ENCODE assay signal across 18 mouse cellular contexts in genomic region chr17:72144461-72144860, GRCm38 (mm10).
A peak's percentile ranks its signal among the peaks of the same experiment; 100 is the strongest.
DNase-seq lines count a peak whose midpoint lies in the region; ATAC-seq and TF ChIP-seq lines count a peak whose summit lies in the region.
"Had no signal": no experiment of that assay in that cellular context is flagged by ENCODE, and none has a peak within 500 bp of the region (broad histone marks: within the 10 kb centered on the region; RNA-seq: fewer than 3 reads in every experiment).

No protein-coding gene starts in this region.

- H3K27ac ChIP-seq in forebrain, postnatal 0 days (ENCODE audit: low read depth, low read length), result no peak overlapping the region
- no peak overlapping the region for H3K27ac ChIP-seq in forebrain, embryonic 16.5 days (ENCODE audit: low read length)
- H3K27ac ChIP-seq in limb, embryonic 13.5 days, result no peak overlapping the region
- no peak overlapping the region for H3K27ac ChIP-seq in limb, embryonic 10.5 days
- no peak overlapping the region for H3K27ac ChIP-seq in neural tube, embryonic 14.5 days (ENCODE audit: low read depth, low read length)
- H3K27ac ChIP-seq in neural tube, embryonic 15.5 days (replicated peaks), result no peak overlapping the region
- H3K27ac ChIP-seq: embryonic facial prominence, embryonic 15.5 days; forebrain, embryonic 15.5 days; heart, adult 2 months; heart, embryonic 15.5 days had no signal

- 69% methylated on average over 9 of the region's 9 CpGs for WGBS in forebrain, postnatal 0 days
- 64% methylated on average over 9 of the region's 9 CpGs for WGBS in forebrain, embryonic 16.5 days
- WGBS in limb, embryonic 13.5 days, result 51% methylated on average over 9 of the region's 9 CpGs
- 87% methylated on average over 9 of the region's 9 CpGs for WGBS in limb, embryonic 10.5 days
- WGBS in neural tube, embryonic 14.5 days, result 37% methylated on average over 9 of the region's 9 CpGs
- 35% methylated on average over 9 of the region's 9 CpGs for WGBS in neural tube, embryonic 15.5 days

- peak; percentile 6; the same call in 1 of the 2 replicates for TF ChIP-seq CTCF in forebrain, postnatal 0 days (IDR thresholded peaks at IDR 0.05; ENCODE audit: low read depth)

- no peaks in the 10 kb centered on the region for H3K36me3 ChIP-seq in forebrain, postnatal 0 days (ENCODE audit: insufficient read depth)
- H3K36me3 ChIP-seq in forebrain, embryonic 16.5 days (ENCODE audit: control insufficient read depth, insufficient read depth), result no peaks in the 10 kb centered on the region
- H3K36me3 ChIP-seq in limb, embryonic 13.5 days, result no peaks in the 10 kb centered on the region
- no peaks in the 10 kb centered on the region for H3K36me3 ChIP-seq in limb, embryonic 10.5 days
- no peaks in the 10 kb centered on the region for H3K36me3 ChIP-seq in neural tube, embryonic 14.5 days (ENCODE audit: control insufficient read depth, insufficient read depth, low read length)
- H3K36me3 ChIP-seq in neural tube, embryonic 15.5 days, result no peaks in the 10 kb centered on the region
- H3K36me3 ChIP-seq: embryonic facial prominence, embryonic 15.5 days; forebrain, embryonic 15.5 days; heart, embryonic 15.5 days had no signal

- no peak for ATAC-seq in forebrain, postnatal 0 days
- ATAC-seq in forebrain, embryonic 16.5 days, result no peak
- ATAC-seq in limb, embryonic 13.5 days (ENCODE audit: low FRiP score, low read depth), result 0 out of 2 replicates have a peak, but pooled peaks have one; percentile 28
- peak; percentile 58; the same call in 1 of the 2 replicates for ATAC-seq in neural tube, embryonic 14.5 days (ENCODE audit: low read depth)
- no peak for ATAC-seq in neural tube, embryonic 15.5 days (ENCODE audit: low FRiP score)
- ATAC-seq: forebrain, embryonic 15.5 days had no signal

- no peaks in the 10 kb centered on the region for H3K27me3 ChIP-seq in forebrain, postnatal 0 days (ENCODE audit: insufficient read depth, low read length)
- H3K27me3 ChIP-seq in forebrain, embryonic 16.5 days (replicated peaks; ENCODE audit: control insufficient read depth, insufficient read depth, low read length), result no peaks in the 10 kb centered on the region
- H3K27me3 ChIP-seq in limb, embryonic 13.5 days, result no peaks in the 10 kb centered on the region
- no peaks in the 10 kb centered on the region for H3K27me3 ChIP-seq in limb, embryonic 10.5 days (ENCODE audit: low read depth, poor library complexity, severe bottlenecking)
- no peaks in the 10 kb centered on the region for H3K27me3 ChIP-seq in neural tube, embryonic 14.5 days (ENCODE audit: control insufficient read depth, insufficient read depth, low read length)
- no peaks in the 10 kb centered on the region for H3K27me3 ChIP-seq in neural tube, embryonic 15.5 days (replicated peaks)
- H3K27me3 ChIP-seq: embryonic facial prominence, embryonic 15.5 days; forebrain, embryonic 15.5 days; heart, embryonic 15.5 days had no signal

- H3K4me3 ChIP-seq in forebrain, postnatal 0 days (ENCODE audit: low read depth, low read length), result no peak overlapping the region
- H3K4me3 ChIP-seq in forebrain, embryonic 16.5 days (replicated peaks; ENCODE audit: low read length), result no peak overlapping the region
- no peak overlapping the region for H3K4me3 ChIP-seq in limb, embryonic 13.5 days
- no peak overlapping the region for H3K4me3 ChIP-seq in limb, embryonic 10.5 days
- H3K4me3 ChIP-seq in neural tube, embryonic 14.5 days (ENCODE audit: low read depth, low read length), result no peak overlapping the region
- no peak overlapping the region for H3K4me3 ChIP-seq in neural tube, embryonic 15.5 days (replicated peaks)
- H3K4me3 ChIP-seq: embryonic facial prominence, embryonic 15.5 days; forebrain, embryonic 15.5 days; heart, adult 2 months; heart, embryonic 15.5 days had no signal

- no peak overlapping the region for H3K9ac ChIP-seq in forebrain, postnatal 0 days
- H3K9ac ChIP-seq in forebrain, embryonic 16.5 days (replicated peaks; ENCODE audit: low read depth, low read length), result no peak overlapping the region
- H3K9ac ChIP-seq in limb, embryonic 13.5 days, result no peak overlapping the region
- no peak overlapping the region for H3K9ac ChIP-seq in neural tube, embryonic 14.5 days (replicated peaks; ENCODE audit: low read depth, low read length)
- H3K9ac ChIP-seq in neural tube, embryonic 15.5 days (replicated peaks), result no peak overlapping the region
- H3K9ac ChIP-seq: embryonic facial prominence, embryonic 15.5 days; forebrain, embryonic 15.5 days; heart, embryonic 15.5 days had no signal

- no peak for DNase-seq in forebrain, postnatal 0 days
- DNase-seq in limb, embryonic 10.5 days (ENCODE audit: low spot score), result no peak
- DNase-seq in left cerebral cortex, adult 11 months (ENCODE audit: low spot score), result no peak
- DNase-seq: adrenal gland, postnatal 10 days; cerebellum, adult 18-20 months; cerebellum, adult 9-11 months; embryo, embryonic 11 days; gastrocnemius, postnatal 14 days; heart, adult 2 months; heart, postnatal 14 days had no signal

- H3K4me1 ChIP-seq in forebrain, postnatal 0 days (ENCODE audit: insufficient read depth), result no peaks in the 10 kb centered on the region
- no peaks in the 10 kb centered on the region; the same call in 1 of the 2 replicates for H3K4me1 ChIP-seq in forebrain, embryonic 16.5 days (replicated peaks; ENCODE audit: control insufficient read depth, insufficient read depth, low read length)
- H3K4me1 ChIP-seq in limb, embryonic 13.5 days, result peaks cover 11% of the 10 kb centered on the region
- no peaks in the 10 kb centered on the region for H3K4me1 ChIP-seq in limb, embryonic 10.5 days
- H3K4me1 ChIP-seq in neural tube, embryonic 14.5 days (ENCODE audit: control insufficient read depth, insufficient read depth, low read length), result peaks cover 5% of the 10 kb centered on the region
- peaks cover 10% of the 10 kb centered on the region; the same call in 1 of the 2 replicates for H3K4me1 ChIP-seq in neural tube, embryonic 15.5 days
- H3K4me1 ChIP-seq: embryonic facial prominence, embryonic 15.5 days; forebrain, embryonic 15.5 days; heart, embryonic 15.5 days had no signal

- H3K4me2 ChIP-seq in forebrain, postnatal 0 days (ENCODE audit: low read depth), result no peak overlapping the region
- no peak overlapping the region for H3K4me2 ChIP-seq in forebrain, embryonic 16.5 days (ENCODE audit: low read length)
- H3K4me2 ChIP-seq in limb, embryonic 13.5 days (replicated peaks), result no peak overlapping the region
- H3K4me2 ChIP-seq in neural tube, embryonic 14.5 days (ENCODE audit: low read depth, low read length), result no peak overlapping the region
- no peak overlapping the region for H3K4me2 ChIP-seq in neural tube, embryonic 15.5 days
- H3K4me2 ChIP-seq: embryonic facial prominence, embryonic 15.5 days; forebrain, embryonic 15.5 days; heart, embryonic 11.5 days; heart, embryonic 15.5 days had no signal

- H3K9me3 ChIP-seq in forebrain, postnatal 0 days (ENCODE audit: low read length), result no peaks in the 10 kb centered on the region
- H3K9me3 ChIP-seq in forebrain, embryonic 16.5 days (ENCODE audit: control insufficient read depth, low read length), result no peaks in the 10 kb centered on the region
- H3K9me3 ChIP-seq in limb, embryonic 13.5 days, result no peaks in the 10 kb centered on the region
- no peaks in the 10 kb centered on the region for H3K9me3 ChIP-seq in limb, embryonic 10.5 days (replicated peaks)
- H3K9me3 ChIP-seq in neural tube, embryonic 14.5 days (ENCODE audit: control insufficient read depth, low read length), result no peaks in the 10 kb centered on the region
- no peaks in the 10 kb centered on the region for H3K9me3 ChIP-seq in neural tube, embryonic 15.5 days (replicated peaks)
- H3K9me3 ChIP-seq: embryonic facial prominence, embryonic 15.5 days; forebrain, embryonic 15.5 days; heart, embryonic 15.5 days had no signal

Comparison
In these comparisons a context has a peak if more than half of its experiments do, and no peak if none do; other contexts are left out.
1. ATAC-seq: peak in limb, embryonic 13.5 days (single experiment) and neural tube, embryonic 14.5 days (single experiment); none in forebrain, postnatal 0 days (single experiment), forebrain, embryonic 16.5 days (single experiment) and neural tube, embryonic 15.5 days (single experiment).